Mouse (Mus musculus): ENCODE measurements around the gene Procr. TPM values are rescaled to one million over a fixed set of nuclear protein-coding genes. Genes with fewer than 3 reads are reported as not detected.

The Procr gene
- not detected for total RNA-seq (2023)

DNA sequence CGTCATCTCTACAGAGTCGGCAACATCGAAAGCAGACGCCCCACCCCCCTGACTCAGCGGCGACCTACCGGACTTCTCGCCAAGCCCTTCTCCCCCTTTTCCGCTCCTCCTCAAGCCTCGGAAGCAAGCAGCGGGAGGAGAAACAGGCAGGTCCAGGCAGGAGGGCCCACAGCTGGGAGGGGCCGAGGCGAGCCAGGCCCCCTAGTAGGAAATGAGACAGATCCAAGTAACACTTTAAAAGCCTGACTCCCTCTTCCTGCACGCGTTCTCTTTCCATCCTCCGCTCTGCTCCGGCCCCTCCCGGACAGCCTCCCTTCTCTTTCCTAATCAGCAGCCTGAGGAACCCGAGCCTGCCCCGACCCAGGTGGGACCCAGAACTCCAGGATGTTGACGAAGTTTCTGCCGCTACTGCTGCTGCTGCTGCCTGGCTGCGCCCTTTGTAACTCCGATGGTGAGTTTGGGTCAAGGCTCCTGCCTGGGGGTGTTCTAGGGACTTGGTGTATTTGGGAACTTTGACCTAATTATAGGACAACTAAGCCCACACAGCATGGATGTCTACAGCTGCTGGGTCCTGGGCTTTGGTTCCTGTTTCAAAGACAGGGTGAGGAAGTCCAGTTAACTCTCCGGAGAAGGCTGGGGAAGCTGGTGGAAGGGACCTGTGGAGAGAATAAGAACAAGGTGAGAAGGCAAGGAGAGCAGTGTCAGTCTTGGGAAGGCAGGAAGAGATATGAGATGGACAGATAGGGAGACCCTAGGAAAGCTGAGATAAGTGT is at the start of gene Procr:
Procr (plus strand) TSS at position 104 of the 773 bp plus-strand sequence.

DNA sequence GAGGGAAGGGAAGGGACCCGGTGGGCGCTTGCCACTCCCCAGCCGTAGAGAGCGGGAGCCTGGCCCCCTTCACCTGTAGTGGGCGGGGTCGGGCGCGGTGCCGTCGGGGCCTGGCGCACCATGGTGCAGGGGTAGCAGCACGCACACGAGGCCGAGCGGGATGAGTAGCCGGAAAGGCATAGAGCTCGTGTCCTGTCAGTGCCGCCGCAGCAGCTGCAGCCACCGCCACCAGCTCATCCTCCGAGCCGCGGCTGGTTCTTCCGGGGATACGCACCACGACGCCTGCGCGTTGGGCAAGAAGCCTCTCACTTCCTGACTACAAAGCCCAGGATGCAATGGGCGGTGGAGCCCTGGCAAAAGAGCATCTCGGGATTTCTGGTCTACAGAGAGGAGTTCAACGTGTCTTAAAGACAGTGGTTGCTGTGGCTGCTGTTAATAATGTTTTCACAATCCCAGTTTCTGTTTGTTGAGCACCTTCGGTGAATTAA is 21.7 kb upstream of the Procr start, which contains the start of gene Edem2:
Edem2 (minus strand) TSS at position 318 of the 488 bp plus-strand sequence.

DNA sequence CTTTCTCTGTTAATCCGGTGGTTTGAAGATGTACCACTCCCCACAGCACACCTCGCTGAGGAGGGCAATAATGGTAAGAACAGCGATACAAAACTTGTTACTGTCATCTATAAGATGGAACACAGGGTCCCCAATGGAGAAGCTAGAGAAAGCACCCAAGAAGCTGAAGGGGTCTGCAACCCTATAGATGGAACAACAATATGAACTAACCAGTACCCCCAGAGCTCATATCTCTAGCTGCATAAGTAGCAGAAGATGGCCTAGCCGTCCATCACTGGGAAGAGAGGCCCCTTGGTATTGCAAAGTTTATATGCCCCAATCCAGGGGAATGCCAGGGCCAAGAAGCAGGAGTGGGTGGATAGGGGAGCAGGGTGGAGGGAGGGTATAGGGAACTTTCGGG is 15.2 kb upstream of the Procr start, which contains the start of gene Gm17581:
Gm17581 (minus strand) TSS at position 101 of the 400 bp plus-strand sequence.

DNA sequence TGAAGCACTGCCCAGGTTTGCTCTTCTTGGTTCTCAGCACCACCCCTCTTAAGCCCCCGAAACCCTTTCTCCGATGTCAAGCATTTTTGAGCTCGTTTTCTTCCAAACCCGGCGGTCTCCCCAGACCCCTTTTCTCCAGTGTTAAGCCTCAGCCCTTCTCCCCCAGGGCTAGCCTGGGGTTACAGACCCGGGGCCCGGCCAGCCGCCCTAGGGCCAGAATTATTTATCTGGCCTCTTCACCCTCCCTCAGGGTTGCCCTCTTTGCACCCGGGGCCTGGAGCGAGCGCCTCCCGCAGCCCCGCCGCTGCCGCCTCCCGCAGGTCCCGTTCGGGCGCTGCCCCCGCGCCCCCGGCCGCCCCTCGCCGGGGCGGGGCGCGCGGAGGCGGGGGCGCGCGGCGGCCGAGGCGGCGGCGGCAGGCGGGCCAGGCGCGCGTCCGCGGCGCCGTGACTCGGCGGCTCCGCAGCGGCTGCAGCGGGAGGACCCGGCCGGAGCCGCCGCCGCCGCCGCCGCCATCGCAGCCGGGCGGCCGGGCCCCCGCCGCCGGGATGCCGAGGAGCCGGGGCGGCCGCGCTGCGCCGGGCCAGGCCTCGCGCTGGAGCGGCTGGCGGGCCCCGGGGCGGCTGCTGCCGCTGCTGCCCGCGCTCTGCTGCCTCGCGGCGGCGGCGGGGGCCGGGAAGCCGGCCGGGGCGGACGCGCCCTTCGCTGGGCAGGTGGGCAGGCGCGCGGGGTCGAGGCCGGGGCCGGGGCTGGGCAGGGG is 24.2 kb downstream of the Procr start, which contains the start of gene Mmp24:
Mmp24 (plus strand) TSS at position 416 of the 758 bp plus-strand sequence.

Other genes with a start within 250 kb of the Procr start
- gene Acss2, start 233.2 kb upstream of the Procr start, total RNA-seq (2023): 63.9 TPM
- 1.3 TPM for gene Ggt7, start 232.9 kb upstream of the Procr start, total RNA-seq (2023)
- gene Gss, start 158.3 kb upstream of the Procr start, total RNA-seq (2023): 14.9 TPM
- not detected for gene Myh7b, start 139.9 kb upstream of the Procr start, total RNA-seq (2023)
- gene Trpc4ap, start 58.7 kb upstream of the Procr start, total RNA-seq (2023): 199 TPM
- 30.8 TPM for gene Edem2, start 21.6 kb upstream of the Procr start, total RNA-seq (2023)
- not detected for gene Gm17581, start 15.3 kb upstream of the Procr start, total RNA-seq (2023)
- gene Mmp24, start 24.2 kb downstream of the Procr start, total RNA-seq (2023): not detected
- 21.4 TPM for gene BC029722, start 68.3 kb downstream of the Procr start, total RNA-seq (2023)
- 120 TPM for gene Eif6, start 75.8 kb downstream of the Procr start, total RNA-seq (2023)
- 0.24 TPM for gene Fam83c, start 83.7 kb downstream of the Procr start, total RNA-seq (2023)
- 40.3 TPM for gene Uqcc1, start 179.2 kb downstream of the Procr start, total RNA-seq (2023)
- gene Gm15557, start 189.6 kb downstream of the Procr start, total RNA-seq (2023): not detected
- not detected for gene Gdf5, start 194.2 kb downstream of the Procr start, total RNA-seq (2023)
- gene Cep250, start 205.3 kb downstream of the Procr start, total RNA-seq (2023): 62.5 TPM

Measured in CD8-positive naive resting alpha-beta T cell, adult 57 days (primary cell).